Mouse (Mus musculus) hindbrain, postnatal 0 days (tissue): ENCODE results near the gene Whrn. TPM values are rescaled to one million over a fixed set of nuclear protein-coding genes. Genes with fewer than 3 reads are reported as not detected.
A peak's percentile ranks its signal among the peaks of the same experiment; 100 is the strongest.

ENCODE experiments used
- ATAC-seq: fragments of 200-750 bp; cut with Nextera tagmentation; 2 replicates; pipeline ENCODE4 v1.8.0; 2017; ENCODE audit warnings: mild to moderate bottlenecking, moderate TSS enrichment, moderate library complexity
- DNase-seq: peaks from one replicate; pipeline ENCODE4 v3.0.0-alpha.2; 2015; ENCODE audit warnings: low spot score
- H3K27ac ChIP-seq: fragments of 300-500 bp; sonication (generic); 2 replicates; pipeline ENCODE4 v1.5.1; 2014; ENCODE audit warnings: mild to moderate bottlenecking
- H3K27me3 ChIP-seq: fragments of 300-500 bp; sonication (generic); 2 replicates; pipeline ENCODE4 v1.6.1; 2014; ENCODE audit warnings: low read length, mixed read lengths; ENCODE audit not compliant: insufficient read depth
- H3K36me3 ChIP-seq: fragments of 300-500 bp; sonication (generic); 2 replicates; pipeline ENCODE4 v1.6.1; 2014; ENCODE audit warnings: low read length, mixed read lengths; ENCODE audit not compliant: insufficient read depth
- H3K4me1 ChIP-seq: fragments of 300-500 bp; sonication (generic); 2 replicates; pipeline ENCODE4 v1.6.1; 2014; ENCODE audit warnings: antibody characterized with exemption, low read length, mixed read lengths; ENCODE audit not compliant: insufficient read depth
- H3K4me2 ChIP-seq: fragments of 300-500 bp; sonication (generic); 2 replicates; pipeline ENCODE4 v1.6.1; 2014; ENCODE audit warnings: low read depth, mild to moderate bottlenecking, low read length, moderate library complexity, mixed read lengths
- H3K4me3 ChIP-seq: fragments of 300-500 bp; sonication (generic); 2 replicates; pipeline ENCODE4 v1.5.1; 2014; ENCODE audit warnings: low read length
- H3K9ac ChIP-seq: fragments of 300-500 bp; sonication (generic); replicated peaks from 2 replicates; pipeline ENCODE4 v1.6.1; 2014; ENCODE audit warnings: mild to moderate bottlenecking, low read length, moderate library complexity, mixed read lengths
- H3K9me3 ChIP-seq: fragments of 300-500 bp; sonication (generic); 2 replicates; pipeline ENCODE4 v1.6.1; 2016; ENCODE audit warnings: low read length, mixed read lengths
- CTCF ChIP-seq: IDR thresholded peaks from 2 replicates; pipeline ENCODE4 v1.5.1; 2016; ENCODE audit warnings: antibody characterized with exemption, control low read depth, low read depth
- WGBS: fragments of 180-500 bp; shearing (Covaris S2); extraction: QIAGEN DNeasy Blood & Tissue Kit; methylation state at CpG from one replicate; pipeline ENCODE4 v1.1.7; 2014; 5-methylcytosine and 5-hydroxymethylcytosine counted together
- polyA plus RNA-seq: library from polyadenylated mRNA; unstranded; fragments of >200 nt; fragmentation: Nextera tagmentation; extraction: Ambion mirVana; gene quantifications from 2 replicates; pipeline ENCODE4 v1.2.1, GENCODE M21; 2015
- total RNA-seq: library from RNA; depleted of rRNA; stranded (reverse); fragments of >200 nt; gene quantifications from 2 replicates; pipeline ENCODE4 v1.2.3, GENCODE M21; 2014

Gene Whrn
- total and polyA plus RNA-seq, 2 experiments from 2014 or later: 4.7 to 34.6 TPM

- H3K4me3 ChIP-seq: peak within 1 kb of the TSS; percentile 9; the same call in 1 of the 2 replicates
- no peaks in the 10 kb centered on the region for H3K27me3 ChIP-seq
- peak within 1 kb of the TSS; percentile 17 for H3K9ac ChIP-seq
- H3K4me1 ChIP-seq: peaks cover 25% of the 10 kb centered on the region
- no peaks in the 10 kb centered on the region for H3K9me3 ChIP-seq
- peak within 1 kb of the TSS; percentile 39 for H3K4me2 ChIP-seq
- H3K27ac ChIP-seq: peak within 1 kb of the TSS; percentile 76
- no peaks in the 10 kb centered on the region for H3K36me3 ChIP-seq
- 21% methylated on average over 17 of the region's 17 CpGs for WGBS
- TF ChIP-seq CTCF: no peak
- ATAC-seq: peak; percentile 87
- peak; percentile 89 for DNase-seq
These were observed 92.5 kb downstream of the Whrn start, which contains the start of gene Akna for GRCm38 (mm10) chr4:63403040-63403959. TSS of gene Akna (minus strand) at chr4:63403354.

- Histone ChIP-seq H3K4me1 (peaks cover 25% of the 10 kb centered on the region), H3K36me3 (no peaks in the 10 kb centered on the region), H3K9me3 (no peaks in the 10 kb centered on the region), H3K27me3 (no peaks in the 10 kb centered on the region), H3K27ac (peak overlapping the region; percentile 76), H3K4me3 (peak overlapping the region; percentile 9; the same call in 1 of the 2 replicates), H3K9ac (no peak overlapping the region), H3K4me2 (peak overlapping the region; percentile 39)
- DNase-seq (no peak), ATAC-seq (no peak)
- TF ChIP-seq CTCF: no peak
- WGBS: 63% methylated on average over 6 of the region's 6 CpGs
These were observed 93.2 kb downstream of the Whrn start for GRCm38 (mm10) chr4:63402558-63402957.

- ATAC-seq: no peak
- Histone ChIP-seq H3K9ac (no peak overlapping the region), H3K36me3 (no peaks in the 10 kb centered on the region), H3K4me1 (peaks cover 25% of the 10 kb centered on the region), H3K4me2 (peak overlapping the region; percentile 39; the same call in 1 of the 2 replicates), H3K4me3 (no peak overlapping the region), H3K27me3 (no peaks in the 10 kb centered on the region), H3K27ac (no peak overlapping the region), H3K9me3 (no peaks in the 10 kb centered on the region)
- 82% methylated on average over 10 of the region's 10 CpGs for WGBS
- DNase-seq: no peak
- no peak for TF ChIP-seq CTCF
These were observed 93.7 kb downstream of the Whrn start for GRCm38 (mm10) chr4:63402056-63402455.

- DNase-seq: no peak
- Histone ChIP-seq H3K4me1 (peaks cover 25% of the 10 kb centered on the region), H3K36me3 (no peaks in the 10 kb centered on the region), H3K9ac (no peak overlapping the region), H3K4me2 (no peak overlapping the region), H3K9me3 (no peaks in the 10 kb centered on the region), H3K27ac (no peak overlapping the region), H3K27me3 (no peaks in the 10 kb centered on the region), H3K4me3 (no peak overlapping the region)
- WGBS: 77% methylated on average over 6 of the region's 6 CpGs
- no peak for TF ChIP-seq CTCF
- ATAC-seq: no peak
These were observed 94.2 kb downstream of the Whrn start for GRCm38 (mm10) chr4:63401620-63402019.

DNA sequence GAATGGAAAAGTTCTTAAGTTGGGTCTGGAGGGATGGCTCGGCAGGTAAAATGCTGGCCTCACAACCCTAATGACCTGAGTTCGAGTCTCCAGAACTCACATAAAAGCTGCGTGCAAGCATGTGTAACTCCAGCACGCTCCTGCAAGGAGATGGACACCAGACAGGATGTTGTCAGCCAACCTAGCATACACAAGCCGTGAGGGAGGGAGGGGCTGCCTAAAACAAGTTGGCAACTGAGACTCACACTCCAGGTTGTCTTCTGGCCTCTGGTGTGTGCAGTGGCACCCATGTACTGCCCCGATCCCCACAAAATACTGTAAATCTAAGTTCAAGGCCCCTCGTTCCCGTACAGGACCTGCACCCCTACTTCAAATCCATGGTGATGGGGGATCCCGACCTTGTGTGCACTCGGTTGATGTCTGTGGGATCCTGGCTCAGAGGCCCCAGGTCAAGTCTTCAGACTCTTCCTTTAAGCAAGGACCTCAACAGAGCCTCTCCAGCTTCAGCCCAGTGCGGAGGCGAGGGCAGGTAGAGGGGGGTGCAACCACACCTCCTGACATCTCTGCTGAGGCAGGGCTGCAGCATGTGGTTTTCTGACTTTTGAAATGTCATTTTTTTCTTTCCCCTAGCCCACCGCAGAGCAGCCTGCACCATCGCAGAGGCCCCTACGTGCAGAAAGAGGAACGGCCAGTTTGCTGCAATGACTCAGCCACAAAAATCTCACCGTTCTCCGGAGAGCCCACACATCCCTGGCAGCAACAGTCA lies 95.1 kb downstream of the Whrn start:
- Histone ChIP-seq H3K27me3 (no peaks in the 10 kb centered on the region), H3K4me1 (peaks cover 23% of the 10 kb centered on the region), H3K4me2 (no peak overlapping the region), H3K9me3 (no peaks in the 10 kb centered on the region), H3K4me3 (no peak overlapping the region), H3K27ac (no peak overlapping the region), H3K9ac (no peak overlapping the region), H3K36me3 (no peaks in the 10 kb centered on the region)
- DNase-seq: no peak
- 89% methylated on average over 18 of the region's 18 CpGs for WGBS
- ATAC-seq: no peak
- no peak for TF ChIP-seq CTCF

- TF ChIP-seq CTCF: no peak
- no peak overlapping the region for H3K4me2 ChIP-seq
- H3K27ac ChIP-seq: peak overlapping the region; percentile 51; the same call in 1 of the 2 replicates
- H3K36me3 ChIP-seq: no peaks in the 10 kb centered on the region; the same call in 1 of the 2 replicates
- H3K27me3 ChIP-seq: no peaks in the 10 kb centered on the region
- 65% methylated on average over 8 of the region's 8 CpGs for WGBS
- DNase-seq (peak; percentile 44), ATAC-seq (no peak)
- H3K9me3 ChIP-seq: no peaks in the 10 kb centered on the region
- H3K9ac ChIP-seq: no peak overlapping the region
- peaks cover 15% of the 10 kb centered on the region for H3K4me1 ChIP-seq
- H3K4me3 ChIP-seq: no peak overlapping the region
These were observed 96.0 kb downstream of the Whrn start for GRCm38 (mm10) chr4:63399691-63400270.
